Mouse (Mus musculus) liver, embryonic 14.5 days (tissue): Measurements from ENCODE around the gene Trnau1ap.

Experiments used
- CTCF ChIP-seq: IDR thresholded peaks from 2 replicates; pipeline ENCODE4 v1.5.1; 2016; ENCODE audit warnings: antibody characterized with exemption, low read depth, control low read depth
- EP300 ChIP-seq: IDR thresholded peaks from 2 replicates; pipeline ENCODE4 v1.6.1; 2016; ENCODE audit warnings: antibody characterized with exemption, low read depth

- no peak for TF ChIP-seq CTCF
- TF ChIP-seq EP300 = no peak
Measured at GRCm38 (mm10) chr4:132338943-132339342, 9.6 kb upstream of the Trnau1ap start.
